In genomic region chr6:108667599-108668021, GRCm38 (mm10) we compare ENCODE assay signal across 8 mouse cellular contexts. TPM values are rescaled to one million over a fixed set of nuclear protein-coding genes. Genes with fewer than 3 reads are reported as not detected.
DNase-seq lines count a peak whose midpoint lies in the region; ATAC-seq and TF ChIP-seq lines count a peak whose summit lies in the region.

No protein-coding gene starts in this region.

- no peak overlapping the region; the same call in 1 of the 2 replicates for H3K4me3 ChIP-seq in lung, embryonic 14.5 days (ENCODE audit: low read depth, low read length)
- no peak overlapping the region for H3K4me3 ChIP-seq in forebrain, embryonic 10.5 days
- no peak overlapping the region for H3K4me3 ChIP-seq in hindbrain, postnatal 0 days (ENCODE audit: low read length)
- H3K4me3 ChIP-seq in midbrain, embryonic 11.5 days (ENCODE audit: low read depth, low read length): no peak overlapping the region

- no peaks in the 10 kb centered on the region for H3K9me3 ChIP-seq in lung, embryonic 14.5 days (ENCODE audit: low read depth, low read length)
- no peaks in the 10 kb centered on the region for H3K9me3 ChIP-seq in forebrain, embryonic 10.5 days
- H3K9me3 ChIP-seq in hindbrain, postnatal 0 days (ENCODE audit: low read length): no peaks in the 10 kb centered on the region
- H3K9me3 ChIP-seq in midbrain, embryonic 11.5 days (ENCODE audit: control insufficient read depth, low read length): no peaks in the 10 kb centered on the region

- H3K9ac ChIP-seq in lung, embryonic 14.5 days: no peak overlapping the region
- no peak overlapping the region for H3K9ac ChIP-seq in hindbrain, postnatal 0 days (replicated peaks; ENCODE audit: low read length)
- no peak overlapping the region for H3K9ac ChIP-seq in midbrain, embryonic 11.5 days (ENCODE audit: low read length)

- H3K4me2 ChIP-seq in lung, embryonic 14.5 days: peak overlapping the region; percentile 58
- peak overlapping the region; percentile 63; the same call in 1 of the 2 replicates for H3K4me2 ChIP-seq in hindbrain, postnatal 0 days (ENCODE audit: low read depth, low read length)
- H3K4me2 ChIP-seq in midbrain, embryonic 11.5 days: no peak overlapping the region

- H3K36me3 ChIP-seq in lung, embryonic 14.5 days (ENCODE audit: insufficient read depth): peaks cover 15% of the 10 kb centered on the region
- H3K36me3 ChIP-seq in forebrain, embryonic 10.5 days (replicated peaks): peaks cover 19% of the 10 kb centered on the region
- no peaks in the 10 kb centered on the region; the same call in 1 of the 2 replicates for H3K36me3 ChIP-seq in hindbrain, postnatal 0 days (ENCODE audit: insufficient read depth, low read length)
- no peaks in the 10 kb centered on the region for H3K36me3 ChIP-seq in midbrain, embryonic 11.5 days (ENCODE audit: control insufficient read depth, insufficient read depth, low read length)

- ATAC-seq in lung, embryonic 14.5 days (ENCODE audit: insufficient read depth): peak; percentile 26
- ATAC-seq in hindbrain, postnatal 0 days: no peak; the same call in 1 of the 2 replicates
- peak; percentile 25 for ATAC-seq in midbrain, embryonic 11.5 days (ENCODE audit: low FRiP score)

- peaks cover 11% of the 10 kb centered on the region for H3K4me1 ChIP-seq in lung, embryonic 14.5 days (ENCODE audit: insufficient read depth)
- peaks cover 17% of the 10 kb centered on the region for H3K4me1 ChIP-seq in forebrain, embryonic 10.5 days
- H3K4me1 ChIP-seq in hindbrain, postnatal 0 days (ENCODE audit: insufficient read depth, low read length): peaks cover 6% of the 10 kb centered on the region; the same call in 1 of the 2 replicates
- peaks cover 10% of the 10 kb centered on the region for H3K4me1 ChIP-seq in midbrain, embryonic 11.5 days (ENCODE audit: control insufficient read depth, insufficient read depth, low read length)

- 23% methylated on average over 6 of the region's 6 CpGs for WGBS in lung, embryonic 14.5 days
- WGBS in forebrain, embryonic 10.5 days: 10% methylated on average over 6 of the region's 6 CpGs
- WGBS in hindbrain, postnatal 0 days: 24% methylated on average over 6 of the region's 6 CpGs
- 14% methylated on average over 6 of the region's 6 CpGs for WGBS in midbrain, embryonic 11.5 days

- 0 out of 2 replicates have a peak, but pooled peaks cover 3% of the 10 kb centered on the region for H3K27me3 ChIP-seq in lung, embryonic 14.5 days (ENCODE audit: insufficient read depth, low read length)
- peaks cover 76% of the 10 kb centered on the region for H3K27me3 ChIP-seq in forebrain, embryonic 10.5 days (ENCODE audit: poor library complexity, severe bottlenecking)
- H3K27me3 ChIP-seq in hindbrain, postnatal 0 days (ENCODE audit: insufficient read depth, low read length): no peaks in the 10 kb centered on the region
- H3K27me3 ChIP-seq in midbrain, embryonic 11.5 days (ENCODE audit: control insufficient read depth, insufficient read depth, low read length): peaks cover under 1% of the 10 kb centered on the region; the same call in 1 of the 2 replicates

- peak; percentile 27 for DNase-seq in lung, embryonic 14.5 days
- no peak for DNase-seq in lung, postnatal 14 days
- DNase-seq in forebrain, embryonic 10.5 days (ENCODE audit: extremely low spot score, low spot score): no peak
- peak; percentile 7 for DNase-seq in hindbrain, postnatal 0 days (ENCODE audit: low spot score)
- DNase-seq in midbrain, embryonic 11.5 days (ENCODE audit: low spot score, missing footprints): peak; percentile 91
- no peak for DNase-seq in urinary bladder, postnatal 36 days (ENCODE audit: low spot score in 2 of 2)
- no peak for DNase-seq in urinary bladder, postnatal 10 days (ENCODE audit: low spot score)
- no peak for DNase-seq in thymus, adult 18-20 months

- H3K27ac ChIP-seq in lung, embryonic 14.5 days (ENCODE audit: low read depth): peak overlapping the region; percentile 90
- H3K27ac ChIP-seq in forebrain, embryonic 10.5 days: peak overlapping the region; percentile 88
- H3K27ac ChIP-seq in hindbrain, postnatal 0 days: peak overlapping the region; percentile 69
- no peak overlapping the region for H3K27ac ChIP-seq in midbrain, embryonic 11.5 days (ENCODE audit: low read depth, low read length)

- no peak for TF ChIP-seq CTCF in lung, embryonic 14.5 days (IDR thresholded peaks at IDR 0.05; ENCODE audit: low read depth)
- no peak for TF ChIP-seq CTCF in hindbrain, postnatal 0 days (IDR thresholded peaks at IDR 0.05; ENCODE audit: low read depth)

RNA-seq across cellular contexts. Expression of gene Bhlhe40, which starts 7.2 kb away (rescaled TPM):
- 8.8 and 12.1 TPM in 2 replicates for polyA plus RNA-seq in lung, embryonic 14.5 days (2014; fragmentation: Nextera tagmentation; extraction: Ambion mirVana)
- 3.1 and 3.2 TPM in 2 replicates for polyA plus RNA-seq in forebrain, embryonic 10.5 days (2016; fragmentation: Nextera tagmentation; extraction: Ambion mirVana)
- 3.8 and 7.7 TPM in 2 replicates for total RNA-seq in hindbrain, postnatal 0 days (2014; rRNA removed)
- polyA plus RNA-seq in hindbrain, postnatal 0 days (2015; fragmentation: Nextera tagmentation; extraction: Ambion mirVana): 6.0 and 6.4 TPM in 2 replicates
- polyA plus RNA-seq in midbrain, embryonic 11.5 days (2014; fragmentation: Nextera tagmentation; extraction: Ambion mirVana): 1.7 and 2.1 TPM in 2 replicates

Comparison
In these comparisons a context has a peak if more than half of its experiments do, and no peak if none do; other contexts are left out.
1. DNase-seq: peak in lung, embryonic 14.5 days (single experiment), hindbrain, postnatal 0 days (single experiment) and midbrain, embryonic 11.5 days (single experiment); none in lung, postnatal 14 days (single experiment), forebrain, embryonic 10.5 days (single experiment), urinary bladder, postnatal 36 days (0 of 2), urinary bladder, postnatal 10 days (single experiment) and thymus, adult 18-20 months (0 of 2).